Mouse (Mus musculus) CD8-positive naive resting alpha-beta T cell, adult 2 months (primary cell): ENCODE results near the gene Gab2.

Source experiments
- DNase-seq, 2 experiments: peaks; one replicate each; pipeline ENCODE4 v3.0.0; 2022; ENCODE audit warnings: low read depth in 2 of 2, low spot score in 2 of 2

Gab2 gene

DNA sequence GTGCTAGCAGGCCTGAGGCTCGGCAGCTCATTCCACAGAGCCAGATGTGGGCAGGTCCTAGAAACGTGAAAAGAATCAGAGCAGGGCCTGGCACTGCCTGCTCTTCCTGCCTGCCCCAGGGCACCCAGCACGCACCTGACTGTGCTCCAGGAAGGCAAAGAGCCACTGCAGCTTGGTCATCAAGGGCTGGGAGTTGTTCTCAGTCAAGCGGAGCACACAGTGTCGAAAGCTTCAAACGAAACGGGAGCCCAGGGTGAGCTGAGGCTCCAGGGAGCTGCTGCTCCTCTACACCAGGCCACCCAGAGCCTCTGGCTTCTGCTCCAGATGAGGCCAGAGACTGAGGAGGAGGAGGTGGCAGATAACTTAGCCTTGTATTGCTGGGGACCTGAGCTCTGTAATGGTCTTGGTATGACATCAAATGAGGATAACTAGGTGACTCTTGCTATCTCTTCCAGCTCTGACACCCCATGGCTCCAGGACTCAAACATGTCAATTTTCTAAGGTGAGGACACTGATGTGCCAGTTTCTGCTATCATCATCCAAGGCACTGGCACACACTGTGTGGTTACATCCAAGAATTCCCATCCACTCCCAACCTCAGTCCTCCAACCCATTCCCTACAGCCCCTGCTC is 232.1 kb downstream of the Gab2 start:
- no peak for DNase-seq

DNA sequence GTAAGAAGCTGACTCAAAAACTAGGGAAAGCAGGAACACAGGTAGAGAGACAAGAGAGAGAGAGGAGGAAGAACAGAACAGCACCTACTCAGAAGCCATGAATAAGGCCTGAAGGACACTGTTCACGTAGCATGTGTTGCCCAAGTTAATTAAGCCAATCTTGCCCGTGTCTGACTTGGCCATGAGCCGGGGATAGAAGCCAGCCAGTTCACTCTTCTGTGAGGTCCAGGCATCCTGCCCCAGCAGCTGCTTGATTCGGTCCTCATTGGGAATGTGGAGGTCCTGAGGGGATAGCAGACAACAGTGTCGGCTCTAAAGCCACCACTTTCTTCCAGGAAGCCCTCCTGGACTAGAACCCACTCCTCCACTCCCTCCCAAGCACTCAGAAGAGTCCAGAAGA is 233.3 kb downstream of the Gab2 start:
- no peak for DNase-seq

DNA sequence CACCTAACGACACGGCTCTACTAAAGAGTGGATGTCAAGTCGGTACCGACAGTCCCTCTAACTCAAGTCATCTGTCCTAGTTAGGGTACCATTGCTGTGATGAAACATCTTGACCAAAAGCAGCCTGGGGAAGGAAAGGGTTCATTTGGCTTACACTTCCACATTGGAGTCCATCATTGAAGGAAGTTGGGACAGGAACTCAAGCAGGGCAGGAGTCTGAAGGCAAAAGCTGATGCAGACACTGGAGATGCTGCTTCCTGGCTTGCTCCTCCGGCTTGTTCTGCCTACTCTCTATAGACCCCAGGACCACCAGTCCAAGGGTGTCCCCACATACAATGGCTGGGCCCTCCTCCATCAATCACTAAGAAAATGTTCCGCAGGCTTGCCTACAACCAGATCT is 234.3 kb downstream of the Gab2 start:
- no peak for DNase-seq

DNA sequence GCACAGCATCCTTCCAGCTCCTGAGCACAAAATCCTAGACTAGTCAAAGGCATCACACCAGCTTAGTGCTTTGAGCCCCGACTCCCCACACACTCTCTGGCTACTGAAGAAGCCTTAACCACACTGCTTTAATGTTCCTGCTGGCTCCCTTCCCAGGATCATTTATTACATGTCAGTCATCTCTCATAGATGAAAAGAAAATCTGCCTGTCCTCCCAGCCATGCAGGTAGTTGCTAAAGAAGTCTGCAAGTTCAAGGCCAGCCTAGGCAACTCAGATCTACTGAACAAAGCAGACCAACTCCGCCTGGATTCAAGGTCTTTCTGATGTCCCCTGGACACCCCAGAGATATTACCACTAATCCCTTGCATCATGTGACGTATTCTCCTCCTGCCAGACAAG is 236.3 kb downstream of the Gab2 start:
- no peak for DNase-seq

DNA sequence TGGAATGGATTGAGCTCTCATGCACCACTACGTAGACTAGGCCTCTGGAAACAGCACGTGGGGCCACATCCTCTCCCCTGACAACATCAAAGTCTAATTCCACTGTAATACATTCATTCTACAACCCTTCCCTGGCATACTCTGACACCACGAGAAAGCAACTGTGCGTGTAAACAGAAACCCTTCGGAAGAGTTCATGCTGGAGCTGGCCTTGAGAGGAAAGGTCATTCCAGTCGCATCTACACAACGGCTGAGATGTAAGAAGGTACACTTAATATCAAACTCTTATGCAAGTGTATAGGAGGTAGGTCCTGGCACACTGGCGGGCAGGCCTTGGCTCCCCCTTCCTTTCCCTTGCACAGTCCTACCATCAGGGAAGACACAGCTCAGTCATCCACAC is 243.0 kb downstream of the Gab2 start:
- DNase-seq, result no peak

DNA sequence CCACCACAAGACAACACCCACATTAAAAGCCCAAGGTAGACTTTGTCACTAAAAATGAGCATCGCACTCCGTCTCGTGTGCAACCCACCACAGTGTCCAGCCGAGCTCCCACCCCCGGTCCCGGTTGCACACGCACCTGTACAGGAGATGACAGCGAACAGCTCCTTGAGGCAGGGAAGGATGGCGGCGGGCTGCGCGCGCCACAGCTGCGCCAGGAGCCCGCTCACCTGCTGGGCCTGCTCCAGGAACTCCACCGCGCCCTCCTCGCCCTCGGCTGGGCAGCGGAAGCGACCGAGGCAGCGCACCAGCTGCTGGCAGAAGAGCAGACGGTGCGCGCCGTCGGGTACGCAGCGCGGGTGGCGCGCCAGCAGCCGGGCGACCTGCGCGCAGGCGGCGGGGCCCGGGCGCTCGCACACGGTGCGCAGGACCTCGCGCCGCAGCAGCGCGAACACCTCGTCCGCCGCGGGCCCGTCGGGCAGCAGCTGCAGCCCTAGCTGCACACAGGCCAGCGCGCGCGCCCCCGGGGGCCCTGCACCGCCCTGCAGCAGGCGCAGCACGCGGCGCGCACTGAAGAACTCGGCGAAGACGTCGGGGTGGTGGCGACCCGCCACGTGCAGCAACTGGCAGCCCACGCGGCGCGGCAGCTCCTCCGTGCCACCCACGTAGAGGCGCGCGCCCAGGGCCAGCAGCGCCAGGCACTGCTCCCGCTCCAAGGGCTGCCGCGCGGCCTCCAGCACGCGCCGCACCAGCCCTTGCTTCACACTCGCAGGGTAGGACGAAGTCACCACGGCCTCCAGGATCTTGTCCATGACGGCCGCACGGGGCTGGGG is 244.0 kb downstream of the Gab2 start:
- DNase-seq, result no peak

DNA sequence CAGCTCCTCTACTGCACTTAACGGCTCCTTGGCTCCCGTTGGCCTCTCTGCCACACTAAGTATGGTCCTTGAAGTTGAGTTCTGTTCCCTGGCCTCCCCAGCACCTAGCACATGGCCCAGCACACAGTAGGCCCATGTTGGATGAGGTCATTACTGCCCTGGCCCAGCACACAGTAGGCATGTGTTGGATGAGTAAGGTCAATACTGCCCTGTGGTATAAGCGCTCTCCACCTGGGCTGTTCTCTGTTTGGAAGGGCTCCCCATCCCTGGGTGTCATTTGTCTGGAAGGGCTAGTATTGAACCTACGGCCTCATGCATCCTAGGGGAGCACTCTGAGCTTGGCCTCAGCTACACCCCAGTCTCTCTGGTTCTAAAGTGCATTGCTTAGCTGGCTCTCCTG is 246.0 kb downstream of the Gab2 start:
- no peak for DNase-seq

DNA sequence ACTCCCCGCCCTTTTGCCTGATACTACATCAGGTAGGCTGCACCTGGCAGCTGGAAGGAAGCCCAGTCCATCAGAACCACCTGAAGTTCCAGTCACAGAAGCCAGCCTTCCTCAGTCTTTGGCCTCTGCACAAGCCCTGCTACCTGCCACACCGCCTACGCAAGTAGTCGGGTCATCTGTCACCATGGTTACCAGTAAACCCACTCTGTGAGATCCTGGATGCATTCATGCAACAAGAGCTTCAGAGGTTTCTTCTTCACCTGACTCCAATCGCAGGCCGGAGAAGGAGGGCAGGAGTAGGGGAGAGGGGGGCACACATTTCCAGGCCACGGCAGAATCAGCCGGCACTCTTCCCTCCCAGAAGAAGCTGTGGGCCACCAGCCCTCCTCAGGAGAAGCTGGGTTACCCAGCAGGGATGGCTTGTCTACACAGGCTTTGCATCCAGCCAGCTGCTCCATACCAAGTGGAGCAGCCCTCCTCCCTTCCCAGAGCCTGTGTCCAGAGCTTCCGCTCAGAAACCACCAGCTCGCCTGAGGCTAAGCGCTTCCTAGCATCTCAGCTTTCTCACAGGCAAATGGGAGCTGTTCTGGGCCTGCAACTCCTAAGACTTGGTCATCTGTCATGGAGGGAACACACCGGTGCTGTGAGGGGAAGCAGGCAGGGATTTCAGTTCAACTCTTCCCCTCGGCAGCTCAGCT is 247.7 kb downstream of the Gab2 start:
- DNase-seq, result no peak

DNA sequence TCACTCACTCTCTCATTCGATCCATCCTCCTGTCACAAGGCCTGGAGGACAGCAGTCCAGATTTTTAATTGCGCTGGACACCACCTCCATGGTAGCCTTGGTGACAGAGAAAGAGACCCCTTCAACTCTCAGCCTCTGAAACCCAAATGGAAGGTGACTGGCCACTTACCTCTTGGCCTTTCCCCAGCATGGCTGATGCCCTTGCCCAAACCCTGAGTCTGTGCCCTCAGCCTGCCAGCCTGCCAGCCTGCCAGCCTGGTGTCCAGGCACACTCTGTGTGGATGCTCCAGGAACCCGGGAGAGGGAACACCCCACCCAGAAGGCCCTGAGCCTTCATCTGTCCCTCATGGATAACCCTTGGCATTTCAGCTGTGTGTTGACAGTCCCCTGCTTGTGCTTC is 248.3 kb downstream of the Gab2 start:
- DNase-seq, result no peak

DNA sequence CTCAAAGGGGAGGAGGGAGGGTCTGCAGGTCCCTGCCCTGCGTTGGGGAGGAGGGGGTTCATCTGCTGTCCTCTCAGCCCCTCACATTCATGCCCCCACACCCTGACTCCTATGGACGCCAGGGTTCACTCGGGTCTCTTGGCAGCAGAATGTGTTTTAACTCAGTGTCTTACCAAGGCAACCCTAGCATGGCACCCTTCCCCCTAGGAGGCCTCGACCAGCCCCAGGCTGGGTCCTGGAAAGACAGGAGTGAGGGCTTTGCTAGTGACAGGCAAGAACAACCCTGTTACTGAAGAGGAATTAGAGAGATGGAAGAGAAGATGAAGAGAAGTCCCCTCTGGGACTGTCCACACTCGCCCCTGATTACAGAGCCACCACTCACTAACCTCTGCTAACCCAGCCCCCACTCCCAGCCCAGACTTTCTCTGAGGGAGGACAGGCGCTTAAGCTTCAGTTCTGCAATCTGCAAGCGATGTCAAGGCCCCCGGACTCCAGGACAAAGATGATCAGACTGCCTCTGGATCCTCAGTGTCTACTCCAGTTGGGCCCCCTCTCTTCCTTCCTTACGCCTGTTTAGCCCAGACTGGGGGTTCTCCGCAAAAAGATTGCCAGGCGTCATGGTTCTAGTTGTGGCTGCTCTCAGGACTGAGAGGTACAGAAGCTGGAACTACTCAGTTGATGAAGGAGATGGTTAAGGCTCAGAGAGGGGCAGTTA is 249.7 kb downstream of the Gab2 start:
- DNase-seq, result no peak

DNA sequence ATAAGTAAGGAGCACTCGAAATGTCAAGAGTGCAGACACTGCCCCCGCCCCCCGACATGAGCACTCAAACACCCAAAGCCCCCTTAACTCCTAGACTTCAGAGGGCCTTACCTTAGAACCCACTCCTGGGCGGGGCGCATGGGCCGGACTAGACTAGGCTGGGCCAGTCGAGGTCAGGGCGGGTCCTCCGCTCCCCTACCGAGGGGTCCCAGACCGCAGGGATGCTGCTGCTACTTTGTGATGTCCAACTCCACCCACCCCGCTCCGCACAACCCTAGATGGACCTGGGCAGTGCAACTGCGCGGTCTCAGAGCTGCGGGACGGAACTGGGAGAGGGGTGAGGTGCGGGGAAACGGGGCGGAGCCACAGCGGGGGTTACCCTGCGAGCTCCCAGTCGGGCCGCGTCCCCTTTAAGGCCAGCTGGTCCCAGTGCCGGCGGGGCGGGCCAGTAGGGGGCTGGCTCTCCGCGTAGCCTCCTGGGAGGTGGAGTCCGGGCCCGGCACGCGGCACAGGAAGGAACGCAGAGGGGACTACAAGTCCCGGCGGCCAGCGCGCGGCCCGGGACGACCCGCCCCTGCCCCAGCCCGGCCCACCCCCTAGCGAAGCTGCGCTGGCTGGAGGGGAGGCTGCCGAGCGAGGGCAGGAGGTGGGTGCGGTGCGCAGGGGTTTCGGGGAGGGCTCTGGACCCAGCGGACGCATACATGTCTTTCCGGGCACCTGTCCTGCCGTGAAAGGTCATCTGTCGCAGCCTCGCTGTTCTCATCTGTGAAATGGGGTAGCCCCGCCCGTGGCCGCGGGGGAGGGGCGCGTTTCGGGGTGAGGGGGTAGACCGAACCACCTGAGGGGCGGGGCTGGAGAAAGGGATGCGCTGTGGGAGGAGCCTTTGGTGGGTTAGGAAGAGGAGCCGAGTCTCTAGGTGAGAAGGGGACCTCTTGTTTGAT is 250.6 kb downstream of the Gab2 start, which contains the start of the genes Usp35 and Kctd21:
Gene Usp35, minus strand, starts transcription at position 295 of the 941 bp plus-strand sequence.
Gene Kctd21, plus strand, starts transcription at position 602 of the 941 bp plus-strand sequence.
- peak; percentile 86 to 93 for DNase-seq

DNA sequence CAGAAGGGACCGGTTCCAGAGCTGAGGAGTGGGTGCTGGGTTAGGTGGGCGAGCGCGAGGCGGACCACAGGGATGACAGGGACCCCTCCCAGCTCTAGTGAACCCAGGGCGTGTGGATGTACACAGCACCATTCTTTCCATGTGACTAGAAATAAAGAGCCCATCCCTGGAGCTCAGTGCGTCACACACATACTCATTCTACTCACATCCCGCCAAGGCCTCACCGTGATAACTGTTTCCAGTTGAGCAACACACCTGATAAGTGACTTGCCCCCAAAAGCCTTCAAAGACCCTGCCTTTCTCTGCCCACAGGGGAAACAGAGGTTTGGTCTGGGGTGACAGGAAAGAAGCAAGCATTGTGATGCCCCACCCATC is 251.3 kb downstream of the Gab2 start:
- no peak for DNase-seq

DNA sequence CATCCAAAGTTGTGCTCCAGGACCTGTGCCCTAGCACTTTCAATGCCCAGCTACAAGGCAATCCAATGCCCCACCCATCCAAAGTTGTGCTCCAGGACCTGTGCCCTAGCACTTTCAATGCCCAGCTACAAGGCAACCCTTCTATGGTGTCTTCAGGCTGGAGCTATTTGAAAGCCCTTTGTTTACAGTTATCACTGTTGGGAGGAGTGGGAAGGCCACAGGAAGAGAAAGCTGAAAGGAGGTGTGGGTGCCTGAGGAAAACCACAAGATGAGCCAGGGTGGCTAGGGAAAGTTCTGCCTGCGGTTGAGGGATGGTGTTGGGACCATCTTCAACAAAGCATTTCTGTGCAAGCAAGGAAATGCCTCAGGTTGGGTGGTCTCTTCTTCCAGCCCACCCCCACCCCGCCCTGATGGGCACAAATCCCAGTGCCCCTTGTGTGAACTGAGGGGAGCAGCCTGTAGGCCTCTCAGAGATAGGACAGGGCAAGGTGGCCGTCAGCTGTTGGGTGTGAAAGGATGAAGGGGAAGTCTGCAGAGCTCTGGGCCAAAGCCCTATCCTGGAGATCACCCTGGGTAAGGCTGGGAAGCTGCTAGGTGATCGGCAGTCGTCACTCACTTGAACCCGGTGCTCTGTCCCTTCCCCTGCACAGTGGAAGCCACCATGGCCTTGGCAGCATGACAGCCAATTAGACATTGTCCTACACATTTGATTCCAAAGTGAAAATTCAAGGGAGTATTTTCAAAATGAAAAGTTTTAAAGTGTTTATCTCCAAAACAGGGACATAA is 251.9 kb downstream of the Gab2 start:
- no peak for DNase-seq

DNA sequence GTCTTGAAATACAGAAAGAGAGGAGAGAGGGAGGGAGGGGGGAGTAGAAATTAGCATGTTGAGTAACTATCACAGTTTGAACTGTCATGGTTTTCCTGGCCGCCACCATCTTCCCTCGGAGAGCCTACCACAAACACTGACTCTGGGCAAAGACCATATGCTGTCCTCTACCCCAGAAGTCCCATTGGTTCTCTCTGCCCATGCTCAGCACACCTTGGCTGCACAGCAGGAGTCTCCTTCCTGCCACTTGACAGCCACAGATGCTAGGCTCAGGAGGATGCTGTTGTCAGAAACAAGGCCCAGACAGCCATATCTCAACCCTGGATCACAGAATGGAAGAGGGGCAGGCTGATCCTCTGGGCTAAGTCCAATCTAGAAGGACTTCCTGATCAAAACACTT is 253.0 kb downstream of the Gab2 start:
- DNase-seq, result no peak

DNA sequence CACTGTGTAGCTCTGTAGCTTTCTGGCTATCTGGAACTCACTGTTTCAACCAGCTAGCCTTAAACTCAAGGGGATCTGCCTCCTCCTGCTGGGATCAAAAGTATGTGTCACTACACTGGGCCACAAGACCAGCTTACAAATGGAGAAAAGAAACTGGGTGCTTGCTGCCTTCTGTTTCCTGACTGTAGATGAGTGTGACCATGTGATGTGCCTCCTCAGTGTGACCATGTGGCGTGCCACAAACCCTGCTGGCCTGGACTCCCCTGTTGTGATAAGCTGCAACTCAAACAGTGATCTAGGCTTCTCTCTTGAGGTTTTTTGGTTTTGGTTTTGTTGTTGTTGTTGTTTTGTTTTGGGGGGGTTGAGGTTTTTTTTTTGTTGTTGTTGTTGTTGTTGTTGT is 255.3 kb downstream of the Gab2 start:
- no peak for DNase-seq

DNA sequence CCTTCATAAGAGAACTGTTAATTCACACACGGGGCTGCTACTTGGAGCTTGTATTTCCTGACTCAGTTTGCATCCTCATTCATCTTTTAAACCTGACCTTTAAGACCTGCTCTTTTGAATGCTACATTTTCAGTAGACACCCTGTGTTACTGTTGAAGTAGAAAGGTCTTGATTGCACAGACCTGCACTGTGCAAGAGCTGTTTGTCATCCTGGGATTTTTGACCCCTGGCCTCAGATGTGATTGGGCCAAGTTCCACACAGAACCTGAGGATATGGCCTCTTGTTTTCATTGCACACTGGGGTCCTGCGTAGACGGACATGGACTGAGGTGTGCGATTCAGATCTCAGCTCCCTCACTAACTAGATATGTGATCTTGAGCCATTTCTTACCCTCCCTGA is 257.2 kb downstream of the Gab2 start:
- no peak for DNase-seq

DNA sequence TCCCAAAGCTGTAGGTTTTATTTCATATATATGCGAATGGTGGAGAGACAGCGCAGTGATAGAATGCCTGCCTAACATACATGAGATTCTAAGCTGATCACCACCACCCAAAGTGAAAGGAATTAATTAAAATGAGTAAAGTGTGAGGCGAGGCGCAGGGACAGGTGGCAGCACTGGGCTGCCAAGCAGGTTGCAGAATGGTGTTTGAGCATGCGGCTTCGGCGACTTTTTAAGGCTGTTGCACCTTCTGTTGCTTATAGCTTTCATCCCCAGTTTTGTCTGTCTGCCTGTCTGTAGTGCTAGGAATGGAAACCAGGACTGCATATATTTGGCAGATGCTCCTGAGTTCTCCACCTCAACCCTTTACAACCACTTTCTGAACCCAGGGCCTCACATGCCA is 258.2 kb downstream of the Gab2 start:
- no peak for DNase-seq

DNA sequence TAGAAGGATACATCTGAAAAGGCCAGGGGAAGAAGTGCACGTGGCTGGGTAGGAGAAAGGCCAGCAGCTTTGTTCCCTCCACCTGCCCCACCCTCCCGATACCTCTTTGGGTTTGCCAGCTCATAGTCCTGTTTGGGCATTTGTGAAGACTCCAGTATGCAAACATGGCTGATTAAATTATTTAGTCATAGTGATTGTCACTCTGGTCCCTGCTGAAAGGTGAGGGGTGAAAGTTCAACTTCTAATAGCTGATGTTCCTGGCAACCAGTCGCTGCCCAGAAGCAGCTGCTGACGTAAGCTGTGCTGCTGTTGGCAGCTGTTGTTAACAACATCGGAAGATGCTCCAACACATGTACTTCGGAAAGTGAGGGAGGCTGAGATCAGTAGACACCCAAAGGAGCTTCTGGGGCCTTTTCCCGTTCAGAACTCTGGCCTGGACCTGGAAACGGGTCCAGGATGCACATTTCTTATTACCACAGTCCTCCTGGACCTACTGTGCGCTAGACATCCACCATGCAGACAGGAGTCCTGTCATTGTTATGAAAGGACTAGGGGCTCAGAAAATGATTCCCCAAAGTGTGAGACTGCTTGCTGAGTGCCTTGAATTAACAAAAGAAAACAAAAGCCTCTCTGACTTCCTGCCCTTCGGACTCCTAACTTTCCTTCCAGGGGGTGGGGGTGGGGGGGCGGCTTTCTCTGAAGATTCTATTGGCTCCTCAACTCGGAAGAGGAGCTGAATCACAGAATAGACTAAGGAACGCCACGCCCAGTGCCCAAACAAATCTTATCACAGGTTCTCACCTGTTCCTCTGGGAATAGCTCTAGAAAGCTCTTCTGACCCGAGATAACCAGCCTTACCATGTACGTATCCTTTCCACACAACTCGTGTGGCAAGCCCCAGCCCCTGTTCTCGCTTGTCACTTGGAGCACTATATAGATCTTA is 259.8 kb downstream of the Gab2 start:
- DNase-seq, result no peak

DNA sequence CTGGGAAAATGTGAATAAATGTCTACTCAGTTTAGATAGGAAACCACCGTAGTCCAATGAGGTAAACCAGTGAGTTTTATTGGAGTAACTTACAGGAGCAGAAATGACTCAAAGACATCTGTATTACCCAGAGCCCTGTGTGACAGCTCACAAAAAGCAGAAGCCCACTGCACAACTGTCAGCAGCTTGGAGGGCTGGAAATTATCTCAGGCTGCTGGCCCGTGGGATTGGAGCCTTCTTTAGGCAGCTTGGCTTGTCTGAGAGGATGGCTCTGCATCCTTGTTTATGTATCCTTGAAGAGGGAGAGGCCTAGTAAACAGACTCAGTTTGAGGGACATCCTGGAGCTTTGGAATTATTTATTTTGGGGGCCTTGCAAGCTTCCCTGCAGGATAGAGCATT is 261.6 kb downstream of the Gab2 start:
- DNase-seq, result no peak
